Mouse (Mus musculus): Measurements from ENCODE around the gene Ttll4. TPM values are rescaled to one million over a fixed set of nuclear protein-coding genes. Genes with fewer than 3 reads are reported as not detected.

Gene Ttll4
- polyA plus RNA-seq (2017; shearing (Covaris generic)), result 10 to 100 TPM; 22.4 to 30.3 TPM

GRCm38 (mm10) chr1:74661448-74662195 is at the start of gene Ttll4:
Ttll4 (plus strand) TSS chr1:74661745.

DNA sequence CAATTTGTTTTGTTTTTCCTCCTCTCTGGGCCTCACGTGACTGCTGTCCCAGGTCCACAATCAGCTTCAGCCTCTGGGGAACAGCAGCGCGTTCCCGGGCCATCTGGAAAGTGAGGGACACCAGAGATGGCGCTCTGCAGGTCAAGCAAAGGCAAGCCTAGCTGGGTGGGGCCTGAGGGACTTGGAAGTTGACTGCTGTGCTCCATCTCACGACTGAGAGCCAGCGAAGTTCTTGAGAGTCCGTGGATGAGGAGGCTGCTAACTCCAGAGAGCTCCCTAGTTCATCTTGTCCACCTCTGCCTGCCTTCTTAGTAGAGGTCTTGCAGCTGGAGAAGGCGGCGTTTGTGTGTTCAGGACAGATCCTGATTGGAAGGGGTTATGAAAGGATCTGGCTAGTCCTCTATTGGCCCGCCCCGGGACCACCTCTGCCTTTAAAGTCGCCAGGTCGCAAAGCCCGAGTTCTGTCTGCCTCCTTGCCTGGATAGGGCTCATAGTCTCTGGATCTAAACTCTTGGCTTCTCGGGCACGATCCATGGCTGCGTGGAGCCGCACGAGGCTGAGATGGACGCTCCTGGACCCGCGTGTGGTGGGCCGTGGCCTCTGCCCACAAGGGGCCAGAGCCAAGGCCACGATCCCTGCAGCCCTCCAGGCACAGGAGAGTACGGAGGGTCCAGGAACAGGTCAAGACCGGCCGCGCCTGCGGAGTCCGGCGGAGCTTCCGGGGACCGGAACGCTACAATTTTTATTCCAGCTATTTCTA is 51.7 kb downstream of the Ttll4 start, which contains the start of gene Cyp27a1:
Gene Cyp27a1, plus strand, starts transcription at position 476 of the 760 bp plus-strand sequence.

DNA sequence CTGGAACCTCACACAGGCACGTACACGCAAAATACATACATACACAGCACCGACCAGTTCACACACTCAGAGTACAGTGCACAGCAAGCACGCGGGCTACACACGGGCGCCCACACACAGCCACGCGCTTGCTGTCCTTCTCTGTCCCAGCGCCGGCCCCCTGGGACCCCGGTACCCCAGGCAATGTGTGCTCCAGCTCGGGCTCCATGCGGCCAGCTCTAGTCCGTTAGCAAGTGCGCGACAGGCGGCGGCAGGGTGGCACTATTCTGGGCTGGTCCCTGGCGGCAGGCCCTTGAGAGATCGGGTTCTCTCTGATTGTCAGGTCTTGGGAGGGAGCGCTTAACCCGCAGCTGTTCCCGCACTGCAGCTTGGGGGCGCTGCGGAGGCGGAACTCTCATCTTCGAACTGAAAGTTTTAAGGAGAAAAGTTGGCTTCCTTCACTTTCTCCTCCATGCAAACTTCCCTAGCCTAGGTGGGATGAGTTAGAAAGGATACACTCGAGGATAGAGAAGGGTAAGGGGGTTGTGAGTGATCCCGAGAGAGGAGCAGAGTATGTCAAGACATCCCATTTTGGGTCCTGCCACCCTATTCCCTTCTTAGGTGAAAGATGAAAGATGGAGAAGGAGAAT is 87.2 kb downstream of the Ttll4 start, which contains the start of gene Prkag3:
Gene Prkag3, minus strand, starts transcription at position 579 of the 629 bp plus-strand sequence.

Other genes with a start within 250 kb of the Ttll4 start
- 10 to 100 TPM; 26.8 to 34.2 TPM for gene Cnot9, start 155.7 kb upstream of the Ttll4 start, polyA plus RNA-seq (2017; shearing (Covaris generic))
- 1 to 10 TPM; 1.1 to 2.2 TPM for gene Plcd4, start 118.9 kb upstream of the Ttll4 start, polyA plus RNA-seq (2017; shearing (Covaris generic))
- gene Usp37, start 117.5 kb upstream of the Ttll4 start, polyA plus RNA-seq (2017; shearing (Covaris generic)), result 10 to 100 TPM; 12.9 to 13.4 TPM
- gene Zfp142, start 73.5 kb upstream of the Ttll4 start, polyA plus RNA-seq (2017; shearing (Covaris generic)), result 10 to 100 TPM; 17.6 to 24.1 TPM
- gene Bcs1l, start 73.5 kb upstream of the Ttll4 start, polyA plus RNA-seq (2017; shearing (Covaris generic)), result 10 to 100 TPM; 10.2 to 12.2 TPM
- 10 to 100 TPM; 28.7 to 30.4 TPM for gene Rnf25, start 60.3 kb upstream of the Ttll4 start, polyA plus RNA-seq (2017; shearing (Covaris generic))
- 1 to 10 TPM in 1 of 2 experiments, under 1 TPM in 1; 0.18 to 1.0 TPM for gene Stk36, start 60.3 kb upstream of the Ttll4 start, polyA plus RNA-seq (2017; shearing (Covaris generic))
- gene Cyp27a1, start 51.8 kb downstream of the Ttll4 start, polyA plus RNA-seq (2017; shearing (Covaris generic)), result under 1 TPM in 1 of 2 experiments, not detected in 1; 0.64 TPM
- gene Prkag3, start 87.5 kb downstream of the Ttll4 start, polyA plus RNA-seq (2017; shearing (Covaris generic)), result not detected
- gene Wnt6, start 110.1 kb downstream of the Ttll4 start, polyA plus RNA-seq (2017; shearing (Covaris generic)), result under 1 TPM in 1 of 2 experiments, not detected in 1; 0.42 TPM
- 1 to 10 TPM; 1.8 to 3.5 TPM for gene Wnt10a, start 129.8 kb downstream of the Ttll4 start, polyA plus RNA-seq (2017; shearing (Covaris generic))
- not detected for gene Cdk5r2, start 193.2 kb downstream of the Ttll4 start, polyA plus RNA-seq (2017; shearing (Covaris generic))
- gene Fev, start 223.7 kb downstream of the Ttll4 start, polyA plus RNA-seq (2017; shearing (Covaris generic)), result under 1 TPM in 1 of 2 experiments, not detected in 1; 0.62 TPM
- not detected for gene Cryba2, start 231.4 kb downstream of the Ttll4 start, polyA plus RNA-seq (2017; shearing (Covaris generic))

All from inflammation-experienced regulatory T-cells (primary cell).